Mouse (Mus musculus) CD8-positive naive resting alpha-beta T cell, adult 2 months (primary cell): ENCODE data around the gene Jmy.

ENCODE experiments used
- DNase-seq, 2 experiments: peaks; one replicate each; pipeline ENCODE4 v3.0.0; 2022; ENCODE audit warnings: low read depth in 2 of 2, low spot score in 2 of 2

The Jmy gene

GRCm38 (mm10) chr13:93459566-93459965, 40.0 kb downstream of the Jmy start:
- no peak for DNase-seq

GRCm38 (mm10) chr13:93458616-93459015, 41.0 kb downstream of the Jmy start:
- DNase-seq, result no peak

GRCm38 (mm10) chr13:93453275-93453674, 46.3 kb downstream of the Jmy start:
- DNase-seq, result no peak

- DNase-seq, result no peak
Observed at GRCm38 (mm10) chr13:93440167-93440566, 59.4 kb downstream of the Jmy start.

- DNase-seq, result no peak
Observed at GRCm38 (mm10) chr13:93429205-93429604, 70.4 kb downstream of the Jmy start.

- DNase-seq, result no peak
Observed at GRCm38 (mm10) chr13:93427920-93428876, 71.4 kb downstream of the Jmy start.

- DNase-seq, result no peak
Observed at GRCm38 (mm10) chr13:93423224-93423623, 76.4 kb downstream of the Jmy start.

- DNase-seq, result no peak
Observed at GRCm38 (mm10) chr13:93419779-93420178, 79.8 kb downstream of the Jmy start.

- DNase-seq, result no peak
Observed at GRCm38 (mm10) chr13:93418292-93418691, 81.3 kb downstream of the Jmy start.

- no peak for DNase-seq
Observed at GRCm38 (mm10) chr13:93415055-93415454, 84.6 kb downstream of the Jmy start.

- no peak for DNase-seq
Observed at GRCm38 (mm10) chr13:93410343-93410742, 89.3 kb downstream of the Jmy start.

- DNase-seq, result no peak
Observed at GRCm38 (mm10) chr13:93406855-93407254, 92.8 kb downstream of the Jmy start.

GRCm38 (mm10) chr13:93401947-93402346, 97.7 kb downstream of the Jmy start:
- no peak for DNase-seq

- DNase-seq, result no peak
Observed at GRCm38 (mm10) chr13:93399710-93400216, 99.8 kb downstream of the Jmy start.

- no peak for DNase-seq
Observed at GRCm38 (mm10) chr13:93389242-93389625, 110.4 kb downstream of the Jmy start.

- DNase-seq, result no peak
Observed at GRCm38 (mm10) chr13:93388594-93389241, 110.9 kb downstream of the Jmy start.

GRCm38 (mm10) chr13:93387440-93387839, 112.2 kb downstream of the Jmy start:
- no peak for DNase-seq

GRCm38 (mm10) chr13:93385147-93385546, 114.5 kb downstream of the Jmy start:
- DNase-seq, result no peak

- DNase-seq, result no peak
Observed at GRCm38 (mm10) chr13:93384481-93384880, 115.1 kb downstream of the Jmy start.

- no peak for DNase-seq
Observed at GRCm38 (mm10) chr13:93383620-93384019, 116.0 kb downstream of the Jmy start.

GRCm38 (mm10) chr13:93383092-93383491, 116.5 kb downstream of the Jmy start:
- DNase-seq, result no peak

GRCm38 (mm10) chr13:93381301-93381700, 118.3 kb downstream of the Jmy start:
- DNase-seq, result no peak
